Mouse (Mus musculus) mesoderm, embryonic 11.5 days (tissue): ENCODE results near the gene Stk39.
A peak's percentile ranks its signal among the peaks of the same experiment; 100 is the strongest.

ENCODE experiments used
- DNase-seq: peaks from one replicate; pipeline ENCODE4 v3.0.0-alpha.2; 2012; ENCODE audit warnings: low read depth, low spot score

Gene Stk39

DNA sequence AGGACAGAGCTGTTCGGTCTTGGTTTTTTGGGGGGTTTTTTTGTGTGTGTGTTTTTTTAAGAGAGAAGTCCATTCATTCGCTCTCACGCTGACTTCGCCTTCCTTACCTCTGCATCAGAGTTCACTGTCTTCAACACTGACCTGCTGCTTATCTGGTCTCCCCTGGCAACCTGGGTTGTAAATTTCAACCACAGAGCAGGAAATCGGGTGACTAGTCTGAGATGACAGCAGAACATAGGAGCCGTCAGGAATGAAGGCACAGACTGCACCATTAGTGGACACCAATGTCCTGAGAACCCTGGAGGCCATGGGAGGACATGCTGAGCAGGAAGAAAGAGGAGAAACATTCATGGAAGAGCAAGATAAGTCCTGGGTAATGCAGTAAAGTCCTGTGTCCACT, 51.1 kb downstream of the Stk39 start:
- DNase-seq: no peak

DNA sequence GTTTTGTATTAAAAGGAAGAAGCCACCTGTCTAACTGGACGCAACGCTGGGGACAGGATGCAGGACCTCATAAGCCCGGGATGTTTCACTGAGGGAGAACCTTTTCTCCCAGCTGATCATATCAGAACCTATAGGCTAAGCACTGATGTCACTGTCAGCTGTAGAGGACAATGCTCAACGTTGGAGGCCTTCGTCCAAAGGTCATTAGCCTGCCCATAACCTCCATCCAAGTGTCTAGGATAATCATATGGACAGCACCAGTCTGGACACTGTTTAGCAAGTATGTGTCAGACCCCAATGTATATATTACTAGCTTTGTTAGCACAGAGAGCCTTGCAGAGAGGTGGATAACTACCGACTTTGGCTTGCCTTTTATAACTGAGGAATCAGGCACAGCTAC, 51.8 kb downstream of the Stk39 start:
- DNase-seq: no peak

DNA sequence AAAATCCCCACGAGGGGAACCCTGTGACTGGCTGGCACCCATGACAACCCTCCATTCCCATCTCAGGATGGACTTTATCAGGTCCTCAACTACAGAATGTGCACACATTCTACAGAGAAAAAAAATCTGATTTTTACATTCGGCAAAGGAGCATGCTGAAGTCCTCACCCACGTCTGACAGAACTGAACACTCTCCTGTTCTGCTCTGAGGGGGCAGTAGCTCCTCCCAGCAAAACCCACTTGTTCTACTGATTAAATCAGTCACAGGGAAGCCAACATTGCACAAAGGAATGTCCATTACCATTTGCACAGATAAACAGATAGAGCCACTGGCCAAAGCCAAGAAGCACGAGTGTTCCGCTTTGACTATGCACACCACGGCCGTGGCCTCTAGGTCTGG, 52.3 kb downstream of the Stk39 start:
- DNase-seq: no peak

DNA sequence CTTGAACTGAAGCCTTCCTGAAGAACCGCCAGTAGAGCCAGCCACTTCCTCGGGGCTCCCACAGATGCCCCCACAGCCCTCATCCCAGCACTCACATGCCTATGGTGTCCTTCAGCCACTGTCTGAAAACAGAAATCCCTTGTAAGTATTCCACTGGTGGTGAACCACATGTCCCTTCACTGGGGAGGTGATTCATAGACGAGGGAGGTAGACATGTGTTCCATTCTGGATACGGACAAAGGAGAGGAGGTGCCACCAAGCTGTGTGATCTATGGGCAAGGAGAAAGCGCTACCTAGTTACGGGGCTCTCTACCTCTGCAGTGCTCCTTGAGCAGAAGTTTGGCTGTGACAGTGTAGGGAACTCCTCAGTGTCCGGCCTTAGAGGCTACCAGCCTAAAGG, 52.9 kb downstream of the Stk39 start:
- no peak for DNase-seq

- no peak for DNase-seq
Measured at GRCm38 (mm10) chr2:68417081-68417480, 55.0 kb downstream of the Stk39 start.

DNA sequence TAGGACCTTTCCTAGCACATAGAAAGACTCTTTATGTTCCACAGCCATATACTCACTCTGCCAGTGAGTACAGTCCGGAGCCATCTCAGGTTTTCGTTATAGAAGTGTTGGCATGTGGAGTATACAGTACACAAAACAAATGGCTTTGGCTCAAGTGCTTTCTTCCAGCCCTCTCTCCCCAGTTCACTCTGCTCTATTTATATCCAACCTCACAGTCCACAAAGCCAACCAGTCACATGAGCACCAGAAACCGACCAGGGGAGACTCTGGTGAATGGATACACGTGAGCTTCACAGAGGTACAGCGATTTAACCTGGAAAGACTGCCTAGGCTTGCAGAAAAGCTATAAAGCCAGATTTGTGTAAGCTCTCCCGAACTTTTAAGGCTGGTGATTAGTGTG, 56.4 kb downstream of the Stk39 start:
- DNase-seq: no peak

DNA sequence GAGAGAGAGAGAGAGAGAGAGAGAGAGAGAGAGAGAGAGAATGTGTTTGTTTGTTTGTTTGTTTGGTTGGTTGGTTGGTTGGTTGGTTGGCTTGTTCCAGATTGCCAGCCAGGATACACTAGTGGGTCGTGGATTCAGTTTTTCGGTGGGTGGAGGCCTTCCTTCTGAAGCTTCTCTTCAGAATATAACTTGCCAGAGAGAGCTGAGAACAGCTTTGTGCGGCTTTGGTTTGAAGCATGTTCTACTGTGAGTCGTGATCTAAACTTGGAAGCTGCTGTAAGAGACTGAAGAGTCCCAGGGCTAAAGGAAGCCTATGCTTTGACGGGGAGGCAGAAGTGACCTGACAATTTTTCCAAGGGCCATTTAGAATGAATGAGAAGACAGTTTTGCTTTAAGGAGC, 59.9 kb downstream of the Stk39 start:
- DNase-seq: no peak

DNA sequence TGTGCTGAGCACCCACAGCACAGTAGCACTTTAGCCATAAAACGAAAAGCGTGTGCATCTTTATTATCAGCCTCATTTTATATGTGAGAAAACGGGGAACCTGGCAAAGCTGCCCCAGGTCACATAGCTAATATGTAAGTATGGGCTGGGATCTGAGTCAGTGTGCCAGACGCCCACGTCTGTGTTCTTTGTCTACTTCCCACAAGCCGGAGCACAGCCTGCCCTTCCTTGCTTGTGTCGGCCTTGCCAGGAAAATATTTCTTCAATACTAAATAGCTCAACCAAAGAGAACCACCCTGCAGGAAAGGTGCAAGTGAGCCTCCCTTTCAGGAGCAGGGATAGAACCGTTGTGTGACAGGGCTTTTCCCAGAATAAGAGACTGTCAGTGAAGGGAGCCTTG, 60.9 kb downstream of the Stk39 start:
- DNase-seq: no peak

DNA sequence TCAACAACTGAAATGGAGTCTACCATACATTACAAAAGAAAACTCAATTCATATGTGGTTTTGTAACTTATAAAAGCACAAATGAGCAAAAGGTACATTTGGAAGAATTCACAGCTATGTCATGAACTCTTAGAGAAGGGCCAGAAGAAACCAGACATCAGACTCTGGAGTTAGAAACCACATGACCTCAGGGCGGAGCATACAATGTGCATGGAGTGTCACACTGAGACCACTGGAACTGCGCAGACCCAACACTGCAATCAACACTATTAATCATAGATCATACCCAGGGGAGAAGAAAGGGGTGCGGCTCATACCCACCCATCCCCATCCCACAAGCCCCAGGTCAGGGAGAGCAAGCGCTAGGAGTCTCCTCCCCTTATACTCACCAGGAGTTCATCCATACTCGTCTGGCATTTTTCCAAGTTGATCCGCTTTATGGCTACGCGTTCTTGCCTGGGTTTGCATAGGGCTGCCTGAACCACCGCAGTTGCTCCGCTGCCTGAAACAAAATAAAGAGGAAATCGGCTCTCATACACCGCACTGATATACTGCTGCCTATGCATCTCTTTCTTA, 62.3 kb downstream of the Stk39 start:
- no peak for DNase-seq

- no peak for DNase-seq
Measured at GRCm38 (mm10) chr2:68408271-68408980, 63.6 kb downstream of the Stk39 start.

GRCm38 (mm10) chr2:68407179-68407950, 64.7 kb downstream of the Stk39 start:
- DNase-seq: no peak

- DNase-seq: peak; percentile 77
Measured at GRCm38 (mm10) chr2:68406571-68407074, 65.4 kb downstream of the Stk39 start.

GRCm38 (mm10) chr2:68405163-68405715, 66.8 kb downstream of the Stk39 start:
- no peak for DNase-seq

- DNase-seq: peak; percentile 66
Measured at GRCm38 (mm10) chr2:68404274-68405162, 67.5 kb downstream of the Stk39 start.

GRCm38 (mm10) chr2:68393611-68394549, 78.2 kb downstream of the Stk39 start:
- no peak for DNase-seq

- no peak for DNase-seq
Measured at GRCm38 (mm10) chr2:68387824-68388582, 84.1 kb downstream of the Stk39 start.

- DNase-seq: no peak
Measured at GRCm38 (mm10) chr2:68386313-68386863, 85.7 kb downstream of the Stk39 start.

GRCm38 (mm10) chr2:68385654-68386312, 86.3 kb downstream of the Stk39 start:
- peak; percentile 58 for DNase-seq

DNA sequence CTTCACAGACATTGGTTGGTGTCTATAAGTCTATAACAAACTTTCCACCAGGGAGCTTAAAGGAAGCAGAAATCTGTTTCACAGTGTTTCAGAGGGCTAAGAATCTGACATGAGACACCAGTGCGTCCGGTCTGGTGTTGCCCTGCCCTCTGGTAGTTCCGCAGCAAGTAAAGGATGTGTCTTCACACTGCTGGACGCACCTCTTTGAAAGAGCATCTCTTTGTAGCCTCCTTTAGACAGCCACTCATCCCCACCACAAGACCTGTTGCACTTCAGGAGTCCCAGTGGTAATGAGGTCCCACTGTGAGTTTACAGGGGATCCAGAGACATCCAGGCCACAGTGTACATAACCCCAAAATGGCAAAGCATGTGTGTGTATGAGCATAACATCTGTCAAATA, 88.1 kb downstream of the Stk39 start:
- DNase-seq: no peak
